Mouse (Mus musculus) lung, postnatal 25 days (tissue): ENCODE measurements around the gene Sh2d1b1.

Experiments
- DNase-seq: peaks from one replicate; pipeline ENCODE4 v3.0.0; 2022; ENCODE audit warnings: low spot score

The Sh2d1b1 gene

DNA sequence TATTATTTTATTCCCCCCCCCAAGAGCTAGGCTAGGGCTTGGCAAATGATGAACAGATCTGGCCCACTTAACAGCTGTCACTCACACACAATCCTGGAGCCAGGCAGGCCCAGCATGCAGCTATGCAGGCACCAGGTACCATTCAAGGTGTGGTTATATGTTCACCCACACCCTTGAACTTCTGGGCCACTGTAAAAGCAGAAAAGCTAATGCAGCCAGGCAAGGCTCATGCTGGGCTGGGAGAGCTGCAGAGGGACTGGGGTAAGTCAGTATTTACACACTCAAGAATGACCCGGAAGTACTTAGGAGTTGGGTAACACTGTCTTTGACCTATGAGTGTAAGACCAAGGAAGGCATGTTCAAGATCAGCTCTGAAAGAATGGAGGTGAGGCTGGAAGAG, 47.2 kb downstream of the Sh2d1b1 start:
- DNase-seq = peak; percentile 18

GRCm38 (mm10) chr1:170325277-170325676, 48.2 kb downstream of the Sh2d1b1 start:
- DNase-seq = no peak

GRCm38 (mm10) chr1:170331926-170332325, 54.8 kb downstream of the Sh2d1b1 start:
- no peak for DNase-seq

- DNase-seq = no peak
Measured at GRCm38 (mm10) chr1:170332775-170333174, 55.7 kb downstream of the Sh2d1b1 start.
